Mouse (Mus musculus): Measurements from ENCODE around the gene Traf3. TPM values are rescaled to one million over a fixed set of nuclear protein-coding genes. Genes with fewer than 3 reads are reported as not detected.

Traf3 gene
- polyA plus RNA-seq, 1 experiment from 2014 or later = 11.5 TPM

DNA sequence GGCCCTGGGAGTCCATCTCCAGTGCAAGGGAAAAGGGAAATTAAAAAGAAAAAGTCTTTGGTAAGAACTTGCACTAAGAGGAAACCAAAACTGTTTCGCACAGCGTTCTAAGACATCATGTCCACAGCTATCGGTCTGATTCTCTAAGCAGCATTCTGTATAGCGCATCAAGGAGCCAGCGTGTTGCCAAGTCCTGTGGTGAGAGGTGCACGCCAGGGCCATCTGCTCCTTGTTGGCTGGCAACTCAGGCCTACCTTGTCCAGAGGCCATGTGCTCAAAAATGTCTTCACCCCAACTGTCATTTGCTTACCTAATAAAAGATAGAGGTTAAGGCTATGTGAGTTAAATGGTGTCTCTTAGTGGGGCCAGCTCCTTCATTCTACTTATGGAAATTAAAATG, 75.7 kb downstream of the Traf3 start:
- ATAC-seq (ENCODE audit: insufficient number of reproducible peaks, low FRiP score, low TSS enrichment, low read depth) = no peak
- no peaks in the 10 kb centered on the region for H3K27me3 ChIP-seq
- no peak overlapping the region for H3K27ac ChIP-seq
- H3K4me2 ChIP-seq = no peak overlapping the region
- no peak overlapping the region for H3K9ac ChIP-seq
- peaks cover 66% of the 10 kb centered on the region for H3K36me3 ChIP-seq
- peaks cover 20% of the 10 kb centered on the region; the same call in 1 of the 2 replicates for H3K4me1 ChIP-seq
- no peak overlapping the region for H3K4me3 ChIP-seq
- WGBS = 95% methylated on average over 6 of the region's 6 CpGs
- H3K9me3 ChIP-seq = no peaks in the 10 kb centered on the region

DNA sequence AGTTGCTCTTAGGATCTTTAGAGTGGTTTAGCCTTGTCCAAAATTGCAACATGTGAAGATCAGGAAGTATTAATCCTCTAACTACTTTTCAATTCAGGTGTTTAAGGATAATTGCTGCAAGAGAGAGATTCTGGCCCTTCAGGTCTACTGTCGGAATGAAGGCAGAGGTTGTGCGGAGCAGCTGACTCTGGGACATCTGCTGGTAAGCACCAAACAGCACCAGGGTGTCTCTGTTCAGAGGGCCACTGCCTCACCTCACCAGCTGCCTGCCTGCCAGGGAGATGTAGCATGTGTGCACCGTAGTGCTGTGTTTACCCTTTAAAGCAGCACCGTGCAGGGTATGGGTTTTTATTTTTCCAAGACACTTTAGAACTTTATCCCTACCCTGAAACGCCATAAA, 76.2 kb downstream of the Traf3 start:
- Histone ChIP-seq H3K4me1 (peaks cover 20% of the 10 kb centered on the region; the same call in 1 of the 2 replicates), H3K27ac (no peak overlapping the region), H3K27me3 (no peaks in the 10 kb centered on the region), H3K4me2 (no peak overlapping the region), H3K9ac (no peak overlapping the region), H3K36me3 (peaks cover 67% of the 10 kb centered on the region), H3K4me3 (no peak overlapping the region), H3K9me3 (no peaks in the 10 kb centered on the region)
- ATAC-seq (ENCODE audit: insufficient number of reproducible peaks, low FRiP score, low TSS enrichment, low read depth) = no peak
- WGBS = 90% methylated on average over 5 of the region's 5 CpGs

DNA sequence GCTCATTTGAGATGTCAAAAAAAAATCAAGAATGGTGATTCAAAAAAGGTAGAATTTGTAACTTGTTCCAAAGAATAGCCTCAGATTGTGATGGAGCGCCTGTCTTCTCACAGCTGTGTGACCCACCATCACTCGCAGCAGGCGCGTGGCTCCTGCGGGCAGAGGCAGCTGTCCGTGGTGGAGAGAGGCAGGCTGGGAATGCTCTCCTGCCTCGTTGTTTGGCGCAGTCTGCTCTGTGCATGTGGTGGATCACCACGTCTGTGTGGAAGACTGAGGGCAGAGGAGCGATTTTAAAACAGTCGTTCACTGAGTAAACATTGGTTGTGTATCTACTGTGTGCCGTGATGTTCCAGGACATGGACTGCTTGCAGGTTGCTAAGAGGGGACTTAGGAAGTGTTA, 77.6 kb downstream of the Traf3 start:
- WGBS = 90% methylated on average over 12 of the region's 12 CpGs
- Histone ChIP-seq H3K9ac (no peak overlapping the region), H3K36me3 (peaks cover 71% of the 10 kb centered on the region), H3K4me1 (peaks cover 8% of the 10 kb centered on the region; the same call in 1 of the 2 replicates), H3K4me3 (no peak overlapping the region), H3K27ac (no peak overlapping the region), H3K9me3 (no peaks in the 10 kb centered on the region), H3K4me2 (no peak overlapping the region), H3K27me3 (no peaks in the 10 kb centered on the region)
- ATAC-seq (ENCODE audit: insufficient number of reproducible peaks, low FRiP score, low TSS enrichment, low read depth) = no peak

DNA sequence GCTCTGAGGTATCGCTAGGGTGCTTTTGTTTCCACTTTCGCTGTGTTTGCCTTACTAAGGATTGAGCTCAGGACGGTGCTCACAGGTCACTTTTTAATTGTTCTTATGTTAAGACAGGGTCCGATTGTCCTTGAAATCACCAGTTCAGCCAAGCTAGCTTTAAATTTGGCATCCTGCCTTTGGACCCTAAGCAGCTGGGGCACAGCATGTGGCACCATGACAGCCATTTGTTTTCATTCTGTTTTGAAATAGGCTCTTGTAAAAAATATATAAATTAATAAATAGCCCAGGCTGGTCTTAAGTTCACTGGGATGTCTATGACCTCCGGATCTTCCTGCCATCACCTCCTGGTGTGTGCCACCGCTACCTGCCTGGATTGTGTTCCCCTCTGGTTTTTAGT, 78.9 kb downstream of the Traf3 start:
- Histone ChIP-seq H3K36me3 (peaks cover 71% of the 10 kb centered on the region), H3K27ac (no peak overlapping the region), H3K9me3 (no peaks in the 10 kb centered on the region), H3K4me1 (peaks cover 3% of the 10 kb centered on the region; the same call in 1 of the 2 replicates), H3K4me3 (no peak overlapping the region), H3K4me2 (no peak overlapping the region), H3K27me3 (no peaks in the 10 kb centered on the region), H3K9ac (no peak overlapping the region)
- 82% methylated on average over 6 of the region's 6 CpGs for WGBS
- no peak for ATAC-seq (ENCODE audit: insufficient number of reproducible peaks, low FRiP score, low TSS enrichment, low read depth)

DNA sequence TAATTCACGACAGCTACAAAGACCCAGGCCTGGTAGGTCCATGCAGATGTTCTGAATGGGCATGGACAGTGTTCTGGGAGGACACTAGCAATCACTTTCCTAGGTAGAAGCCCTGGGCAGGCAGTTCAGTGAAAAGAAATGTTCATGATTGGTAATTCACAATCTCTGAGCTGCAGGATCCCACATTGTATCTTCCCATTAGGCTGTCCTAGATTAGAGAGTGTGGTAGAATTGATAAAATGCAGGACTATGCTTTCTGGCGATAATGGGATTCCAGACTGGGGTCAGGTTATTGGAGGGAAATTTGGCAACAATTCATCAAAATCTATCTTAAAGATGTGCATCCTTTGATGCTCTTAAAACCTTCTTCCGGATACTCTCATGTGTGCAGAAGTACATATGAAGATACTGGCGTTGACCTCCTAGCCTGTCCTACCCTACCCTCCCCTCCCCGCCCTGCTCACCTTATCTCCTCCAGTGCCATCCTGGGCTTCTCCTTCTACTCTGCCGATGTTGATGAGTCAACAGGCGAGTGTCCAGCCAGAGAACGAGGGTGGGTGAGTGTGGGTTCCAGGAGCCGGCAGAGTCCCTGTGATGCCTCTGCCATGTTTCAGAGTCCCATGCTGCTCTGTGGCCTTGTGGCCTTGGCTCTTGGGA, 80.8 kb downstream of the Traf3 start:
- no peak for ATAC-seq (ENCODE audit: insufficient number of reproducible peaks, low FRiP score, low TSS enrichment, low read depth)
- Histone ChIP-seq H3K4me3 (no peak overlapping the region), H3K36me3 (peaks cover 60% of the 10 kb centered on the region), H3K9me3 (no peaks in the 10 kb centered on the region), H3K27ac (no peak overlapping the region), H3K4me1 (no peaks in the 10 kb centered on the region), H3K27me3 (no peaks in the 10 kb centered on the region), H3K9ac (no peak overlapping the region), H3K4me2 (no peak overlapping the region)
- WGBS = 89% methylated on average over 9 of the region's 9 CpGs

DNA sequence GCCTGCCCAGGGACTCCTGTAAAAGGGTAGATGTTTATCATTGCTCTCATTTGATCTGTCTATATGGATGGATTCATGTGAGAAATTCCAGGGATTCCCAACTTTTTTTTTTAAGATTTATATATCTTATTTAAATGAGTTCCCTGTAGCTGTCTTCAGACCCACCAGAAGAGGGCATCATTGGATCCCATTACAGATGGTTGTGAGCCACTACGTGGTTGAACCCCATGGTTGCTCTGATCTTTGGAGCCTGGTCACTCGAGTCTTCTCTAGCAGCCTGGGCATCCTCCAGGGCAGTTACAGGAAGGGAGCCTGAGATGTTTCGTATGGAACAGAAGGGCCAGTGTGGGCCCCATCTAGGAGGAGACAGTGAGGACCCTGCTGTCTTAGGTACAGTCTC, 82.9 kb downstream of the Traf3 start:
- 53% methylated on average over 3 of the region's 3 CpGs for WGBS
- no peak for ATAC-seq (ENCODE audit: insufficient number of reproducible peaks, low FRiP score, low TSS enrichment, low read depth)
- no peaks in the 10 kb centered on the region for H3K27me3 ChIP-seq
- H3K4me2 ChIP-seq = no peak overlapping the region
- no peaks in the 10 kb centered on the region for H3K4me1 ChIP-seq
- no peak overlapping the region for H3K27ac ChIP-seq
- H3K36me3 ChIP-seq = peaks cover 52% of the 10 kb centered on the region
- no peaks in the 10 kb centered on the region for H3K9me3 ChIP-seq
- H3K4me3 ChIP-seq = no peak overlapping the region
- H3K9ac ChIP-seq = no peak overlapping the region

DNA sequence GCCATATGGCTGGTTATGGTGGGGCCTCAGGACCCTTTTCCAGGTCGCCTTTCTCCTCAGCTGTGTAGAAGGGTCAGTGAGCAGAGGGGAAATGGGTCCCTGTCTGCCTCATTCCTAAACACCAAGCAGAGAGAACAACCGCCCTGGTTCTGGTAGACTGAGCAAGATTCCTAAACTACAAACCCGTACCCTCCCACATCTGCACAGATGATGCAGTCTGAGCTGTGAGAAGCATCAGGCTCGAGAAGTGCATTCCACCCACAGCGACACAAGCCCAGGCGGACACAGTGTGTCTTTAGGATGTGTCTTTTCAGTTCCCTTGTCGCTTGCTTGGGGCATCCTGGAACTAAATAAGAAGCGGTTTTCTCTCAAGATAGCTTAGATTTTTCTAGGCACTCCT, 83.9 kb downstream of the Traf3 start:
- H3K4me1 ChIP-seq = no peaks in the 10 kb centered on the region
- no peak overlapping the region for H3K27ac ChIP-seq
- 76% methylated on average over 8 of the region's 8 CpGs for WGBS
- H3K27me3 ChIP-seq = no peaks in the 10 kb centered on the region
- H3K4me3 ChIP-seq = no peak overlapping the region
- no peaks in the 10 kb centered on the region for H3K9me3 ChIP-seq
- no peak overlapping the region for H3K9ac ChIP-seq
- H3K36me3 ChIP-seq = peaks cover 50% of the 10 kb centered on the region
- no peak overlapping the region for H3K4me2 ChIP-seq
- no peak for ATAC-seq (ENCODE audit: insufficient number of reproducible peaks, low FRiP score, low TSS enrichment, low read depth)

DNA sequence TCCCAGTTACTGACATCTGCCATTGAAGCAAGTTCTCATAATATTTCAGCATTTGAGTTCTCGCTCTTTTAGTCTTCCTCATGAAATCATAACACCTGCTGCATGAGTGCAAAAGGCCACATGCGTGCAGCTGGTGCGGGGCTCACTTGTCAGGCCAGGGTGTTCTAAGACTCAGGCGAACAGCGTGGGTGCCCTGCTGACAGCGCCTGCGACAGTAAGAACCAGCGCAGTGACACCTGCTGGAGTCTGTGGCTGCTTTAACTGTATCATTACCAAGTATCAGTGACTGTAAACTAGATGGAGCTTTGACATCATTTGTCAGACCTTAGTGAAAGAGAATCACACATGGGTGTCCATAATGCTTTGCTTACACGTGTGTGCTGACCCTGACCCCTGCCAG, 85.1 kb downstream of the Traf3 start:
- WGBS = 66% methylated on average over 9 of the region's 9 CpGs
- Histone ChIP-seq H3K4me2 (no peak overlapping the region), H3K9me3 (no peaks in the 10 kb centered on the region), H3K4me1 (no peaks in the 10 kb centered on the region), H3K4me3 (no peak overlapping the region), H3K36me3 (peaks cover 51% of the 10 kb centered on the region), H3K27me3 (no peaks in the 10 kb centered on the region), H3K9ac (no peak overlapping the region), H3K27ac (no peak overlapping the region)
- ATAC-seq (ENCODE audit: insufficient number of reproducible peaks, low FRiP score, low TSS enrichment, low read depth) = no peak

DNA sequence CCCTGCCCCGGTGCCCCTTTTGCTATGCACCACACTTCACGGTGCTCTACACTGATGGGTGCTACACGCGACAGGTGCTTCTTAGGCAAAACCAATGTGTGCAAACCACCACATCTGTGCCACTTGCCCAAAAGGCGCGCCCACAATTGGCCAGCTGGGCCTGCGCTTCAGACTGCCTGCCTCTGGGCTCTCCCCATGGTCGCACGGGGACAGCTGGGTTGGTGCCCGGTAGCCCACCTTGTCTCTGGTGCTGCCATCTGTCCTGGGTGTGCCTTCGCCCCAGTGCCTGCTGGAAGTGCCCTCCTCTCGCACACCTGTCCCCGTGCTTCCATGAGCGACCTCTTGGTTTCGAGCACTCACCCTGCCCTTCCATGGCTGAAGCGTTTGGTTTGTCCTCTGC, 97.5 kb downstream of the Traf3 start:
- 93% methylated on average over 16 of the region's 16 CpGs for WGBS
- H3K36me3 ChIP-seq = peaks cover 53% of the 10 kb centered on the region
- no peak for ATAC-seq (ENCODE audit: insufficient number of reproducible peaks, low FRiP score, low TSS enrichment, low read depth)
- H3K27me3 ChIP-seq = peaks cover 3% of the 10 kb centered on the region; the same call in 1 of the 2 replicates
- H3K9ac ChIP-seq = no peak overlapping the region
- H3K4me1 ChIP-seq = no peaks in the 10 kb centered on the region
- H3K4me3 ChIP-seq = no peak overlapping the region
- no peak overlapping the region for H3K27ac ChIP-seq
- H3K9me3 ChIP-seq = no peaks in the 10 kb centered on the region
- H3K4me2 ChIP-seq = no peak overlapping the region

DNA sequence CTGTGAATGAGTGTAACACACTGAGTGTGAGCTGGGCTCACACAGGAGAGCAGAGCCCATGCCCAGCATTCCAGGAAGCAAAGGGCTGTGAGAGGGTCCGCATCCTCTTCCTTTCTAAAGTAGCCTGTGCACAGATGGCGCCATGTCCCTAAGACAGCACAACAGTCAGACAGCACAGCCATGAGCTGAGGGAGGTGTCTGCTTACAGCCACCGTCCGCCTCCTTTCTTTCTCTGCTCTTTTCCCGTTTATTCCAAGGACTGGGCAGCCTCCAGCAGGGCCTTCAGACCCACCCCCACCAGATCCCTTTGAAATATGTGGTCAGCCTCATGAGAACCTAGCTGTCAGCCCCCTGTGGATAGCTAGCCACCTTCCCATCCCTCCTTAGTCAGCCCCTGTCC, 99.0 kb downstream of the Traf3 start:
- ATAC-seq (ENCODE audit: insufficient number of reproducible peaks, low FRiP score, low TSS enrichment, low read depth) = no peak
- WGBS = 65% methylated on average over 5 of the region's 5 CpGs
- no peaks in the 10 kb centered on the region for H3K4me1 ChIP-seq

DNA sequence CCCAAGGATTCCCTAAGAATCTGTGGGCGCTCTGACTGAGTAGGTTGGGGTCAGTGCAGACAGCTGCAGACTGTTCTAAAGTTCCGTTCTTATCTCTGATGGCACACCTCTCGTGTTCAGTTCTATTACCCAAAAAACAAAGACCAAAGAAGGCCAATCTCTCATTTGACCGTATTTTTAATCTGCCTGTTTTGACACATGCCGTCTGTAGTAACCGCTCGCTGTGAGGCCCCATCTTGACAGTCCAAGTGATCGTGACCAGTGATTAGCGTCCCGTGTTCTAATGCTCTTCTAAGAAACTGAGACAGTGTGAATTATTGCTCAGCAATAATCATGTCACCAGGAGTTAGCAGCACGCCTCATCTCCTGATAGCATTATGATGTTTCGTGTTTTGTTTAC, 100.4 kb downstream of the Traf3 start:
- Histone ChIP-seq H3K4me2 (no peak overlapping the region), H3K27ac (no peak overlapping the region), H3K4me3 (no peak overlapping the region), H3K9ac (no peak overlapping the region), H3K4me1 (peaks cover 9% of the 10 kb centered on the region), H3K36me3 (peaks cover 33% of the 10 kb centered on the region), H3K9me3 (no peaks in the 10 kb centered on the region), H3K27me3 (peaks cover 30% of the 10 kb centered on the region)
- ATAC-seq (ENCODE audit: insufficient number of reproducible peaks, low FRiP score, low TSS enrichment, low read depth) = no peak
- 84% methylated on average over 12 of the region's 12 CpGs for WGBS

More for the DNA sequence above, 99.0 kb downstream of the Traf3 start:
- Histone ChIP-seq H3K9me3 (no peaks in the 10 kb centered on the region), H3K27ac (no peak overlapping the region), H3K9ac (no peak overlapping the region), H3K4me2 (no peak overlapping the region), H3K36me3 (peaks cover 47% of the 10 kb centered on the region), H3K27me3 (peaks cover 16% of the 10 kb centered on the region), H3K4me3 (no peak overlapping the region)

DNA sequence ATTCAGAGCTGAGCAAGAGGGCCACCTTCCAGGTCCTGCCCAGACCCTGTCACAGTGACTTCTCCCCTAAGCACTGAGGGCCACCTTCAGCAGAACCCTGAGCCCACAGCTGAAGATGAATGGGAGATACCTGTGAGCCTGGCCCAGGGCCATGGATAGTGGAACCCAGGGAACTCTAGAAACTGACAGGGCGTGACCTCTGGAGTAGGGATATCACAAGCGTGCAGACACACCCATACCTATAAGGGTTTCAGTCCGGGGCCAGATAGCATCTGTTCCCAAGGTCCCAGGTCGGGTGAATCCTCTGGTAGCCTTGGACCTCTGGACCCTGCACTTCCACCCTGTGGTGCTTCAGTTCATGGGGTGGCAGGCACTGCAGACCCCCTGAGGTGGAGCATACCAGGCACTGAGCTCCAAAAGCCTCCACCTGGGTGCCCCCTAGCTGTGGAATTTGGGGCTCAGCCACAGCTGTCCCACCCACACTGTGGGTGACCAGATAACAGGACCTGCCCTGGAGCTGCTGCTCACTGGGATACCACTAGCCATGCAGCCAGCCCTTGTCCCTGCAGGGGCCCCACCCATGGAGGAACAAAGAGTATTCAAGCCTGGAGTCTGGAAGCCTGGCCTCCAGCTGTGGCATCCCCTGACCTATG, 101.6 kb downstream of the Traf3 start:
- 0 out of 2 replicates have a peak, but pooled peaks have one; percentile 21 for ATAC-seq (ENCODE audit: insufficient number of reproducible peaks, low FRiP score, low TSS enrichment, low read depth)
- WGBS = 68% methylated on average over 4 of the region's 4 CpGs
- Histone ChIP-seq H3K9ac (no peak overlapping the region), H3K9me3 (no peaks in the 10 kb centered on the region), H3K27me3 (peaks cover 42% of the 10 kb centered on the region), H3K4me1 (peaks cover 12% of the 10 kb centered on the region), H3K27ac (no peak overlapping the region), H3K36me3 (peaks cover 25% of the 10 kb centered on the region), H3K4me2 (no peak overlapping the region), H3K4me3 (no peak overlapping the region)

Measured in limb, embryonic 15.5 days (tissue).